Mouse (Mus musculus): ENCODE data around the gene Lias. TPM values are rescaled to one million over a fixed set of nuclear protein-coding genes. Genes with fewer than 3 reads are reported as not detected.

The Lias gene
- polyA plus RNA-seq, 1 experiment from 2014 or later: 51.7 TPM

- H3K4me3 ChIP-seq: no peak overlapping the region
- H3K4me1 ChIP-seq: 0 out of 2 replicates have a peak, but pooled peaks cover 3% of the 10 kb centered on the region
- H3K9me3 ChIP-seq (replicated peaks): no peaks in the 10 kb centered on the region
- H3K27ac ChIP-seq: no peak overlapping the region
- no peak overlapping the region for H3K4me2 ChIP-seq
- no peak overlapping the region; the same call in 1 of the 2 replicates for H3K9ac ChIP-seq
- H3K36me3 ChIP-seq: peaks cover 7% of the 10 kb centered on the region
- 43% methylated on average over 4 of the region's 4 CpGs for WGBS (ENCODE audit: insufficient replicate concordance)
- no peaks in the 10 kb centered on the region for H3K27me3 ChIP-seq (replicated peaks)
- ATAC-seq: no peak
Measured at GRCm38 (mm10) chr5:65428321-65428720, 37.0 kb downstream of the Lias start.

- WGBS (ENCODE audit: insufficient replicate concordance): 78% methylated on average over 5 of the region's 5 CpGs
- no peak overlapping the region for H3K9ac ChIP-seq
- peaks cover 3% of the 10 kb centered on the region for H3K36me3 ChIP-seq
- H3K27ac ChIP-seq: no peak overlapping the region
- no peaks in the 10 kb centered on the region for H3K9me3 ChIP-seq (replicated peaks)
- H3K4me2 ChIP-seq: no peak overlapping the region
- no peak overlapping the region for H3K4me3 ChIP-seq
- no peaks in the 10 kb centered on the region for H3K27me3 ChIP-seq (replicated peaks)
- peaks cover 2% of the 10 kb centered on the region; the same call in 1 of the 2 replicates for H3K4me1 ChIP-seq
- ATAC-seq: no peak
Measured at GRCm38 (mm10) chr5:65429441-65429840, 38.1 kb downstream of the Lias start.

GRCm38 (mm10) chr5:65434471-65435362 lies 43.4 kb downstream of the Lias start:
- WGBS (ENCODE audit: insufficient replicate concordance): 19% methylated on average over 15 of the region's 15 CpGs
- Histone ChIP-seq H3K27me3 (replicated peaks) (peaks cover 7% of the 10 kb centered on the region; the same call in 1 of the 2 replicates), H3K27ac (0 out of 2 replicates have a peak overlapping the region, but pooled peaks have one; percentile 65), H3K4me2 (peak overlapping the region; percentile 95), H3K36me3 (no peaks in the 10 kb centered on the region), H3K9ac (peak overlapping the region; percentile 81), H3K4me1 (peaks cover 19% of the 10 kb centered on the region), H3K4me3 (peak overlapping the region; percentile 81), H3K9me3 (replicated peaks) (no peaks in the 10 kb centered on the region)
- ATAC-seq: no peak

GRCm38 (mm10) chr5:65435363-65435805 lies 44.1 kb downstream of the Lias start:
- ATAC-seq: no peak; the same call in 1 of the 2 replicates

GRCm38 (mm10) chr5:65435806-65436561 lies 44.7 kb downstream of the Lias start, which contains the start of gene Ugdh:
Ugdh (minus strand) TSS chr5:65435949.
- no peaks in the 10 kb centered on the region for H3K36me3 ChIP-seq
- under 1% methylated on average over 51 of the region's 51 CpGs for WGBS (ENCODE audit: insufficient replicate concordance)
- H3K4me3 ChIP-seq: peak within 1 kb of the TSS; percentile 81
- peaks cover 19% of the 10 kb centered on the region for H3K4me1 ChIP-seq
- peak within 1 kb of the TSS; percentile 95 for H3K4me2 ChIP-seq
- H3K9ac ChIP-seq: peak within 1 kb of the TSS; percentile 81
- H3K9me3 ChIP-seq (replicated peaks): no peaks in the 10 kb centered on the region
- ATAC-seq: peak; percentile 98
- peak within 1 kb of the TSS; percentile 78 for H3K27ac ChIP-seq
- peaks cover 7% of the 10 kb centered on the region; the same call in 1 of the 2 replicates for H3K27me3 ChIP-seq (replicated peaks)

More at GRCm38 (mm10) chr5:65435363-65435805, 44.1 kb downstream of the Lias start:
- Histone ChIP-seq H3K36me3 (no peaks in the 10 kb centered on the region), H3K4me2 (peak overlapping the region; percentile 95), H3K9ac (peak overlapping the region; percentile 81), H3K27me3 (replicated peaks) (peaks cover 7% of the 10 kb centered on the region; the same call in 1 of the 2 replicates), H3K4me1 (peaks cover 19% of the 10 kb centered on the region), H3K9me3 (replicated peaks) (no peaks in the 10 kb centered on the region), H3K4me3 (peak overlapping the region; percentile 81), H3K27ac (peak overlapping the region; percentile 65)
- WGBS (ENCODE audit: insufficient replicate concordance): under 1% methylated on average over 47 of the region's 47 CpGs

GRCm38 (mm10) chr5:65438041-65438440 lies 46.7 kb downstream of the Lias start:
- no peak overlapping the region for H3K27ac ChIP-seq
- no peaks in the 10 kb centered on the region for H3K36me3 ChIP-seq
- H3K4me1 ChIP-seq: peaks cover 20% of the 10 kb centered on the region
- H3K4me3 ChIP-seq: no peak overlapping the region
- no peaks in the 10 kb centered on the region for H3K9me3 ChIP-seq (replicated peaks)
- no peak for ATAC-seq
- H3K4me2 ChIP-seq: no peak overlapping the region
- H3K27me3 ChIP-seq (replicated peaks): peaks cover 7% of the 10 kb centered on the region; the same call in 1 of the 2 replicates
- no peak overlapping the region for H3K9ac ChIP-seq

GRCm38 (mm10) chr5:65444981-65445380 lies 53.7 kb downstream of the Lias start:
- H3K4me1 ChIP-seq: peaks cover 11% of the 10 kb centered on the region
- no peak overlapping the region for H3K4me3 ChIP-seq
- H3K27ac ChIP-seq: no peak overlapping the region
- no peaks in the 10 kb centered on the region for H3K9me3 ChIP-seq (replicated peaks)
- no peak for ATAC-seq
- H3K4me2 ChIP-seq: no peak overlapping the region
- no peak overlapping the region for H3K9ac ChIP-seq
- H3K36me3 ChIP-seq: peaks cover under 1% of the 10 kb centered on the region; the same call in 1 of the 2 replicates
- no peaks in the 10 kb centered on the region for H3K27me3 ChIP-seq (replicated peaks)
- WGBS (ENCODE audit: insufficient replicate concordance): 48% methylated on average over 2 of the region's 6 CpGs

- Histone ChIP-seq H3K4me3 (no peak overlapping the region), H3K4me1 (peaks cover 11% of the 10 kb centered on the region), H3K4me2 (no peak overlapping the region), H3K27ac (no peak overlapping the region), H3K9ac (no peak overlapping the region), H3K36me3 (peaks cover 4% of the 10 kb centered on the region; the same call in 1 of the 2 replicates), H3K27me3 (replicated peaks) (no peaks in the 10 kb centered on the region), H3K9me3 (replicated peaks) (no peaks in the 10 kb centered on the region)
- WGBS (ENCODE audit: insufficient replicate concordance): 58% methylated on average over 2 of the region's 2 CpGs
- ATAC-seq: no peak
Measured at GRCm38 (mm10) chr5:65446756-65447155, 55.5 kb downstream of the Lias start.

GRCm38 (mm10) chr5:65447826-65448225 lies 56.5 kb downstream of the Lias start:
- H3K9ac ChIP-seq: no peak overlapping the region
- peaks cover 4% of the 10 kb centered on the region; the same call in 1 of the 2 replicates for H3K36me3 ChIP-seq
- H3K9me3 ChIP-seq (replicated peaks): no peaks in the 10 kb centered on the region
- WGBS (ENCODE audit: insufficient replicate concordance): 63% methylated on average over 2 of the region's 2 CpGs
- ATAC-seq: no peak
- no peak overlapping the region for H3K4me2 ChIP-seq
- H3K27ac ChIP-seq: no peak overlapping the region
- H3K4me1 ChIP-seq: peaks cover 11% of the 10 kb centered on the region
- no peak overlapping the region for H3K4me3 ChIP-seq
- no peaks in the 10 kb centered on the region for H3K27me3 ChIP-seq (replicated peaks)

GRCm38 (mm10) chr5:65448941-65449340 lies 57.6 kb downstream of the Lias start:
- Histone ChIP-seq H3K36me3 (peaks cover 4% of the 10 kb centered on the region; the same call in 1 of the 2 replicates), H3K27me3 (replicated peaks) (no peaks in the 10 kb centered on the region), H3K9me3 (replicated peaks) (no peaks in the 10 kb centered on the region), H3K4me2 (no peak overlapping the region), H3K4me1 (peaks cover 4% of the 10 kb centered on the region; the same call in 1 of the 2 replicates), H3K4me3 (no peak overlapping the region), H3K27ac (no peak overlapping the region), H3K9ac (no peak overlapping the region)
- WGBS (ENCODE audit: insufficient replicate concordance): 56% methylated on average over 4 of the region's 4 CpGs
- ATAC-seq: no peak

- H3K27ac ChIP-seq: no peak overlapping the region
- 42% methylated on average over 5 of the region's 5 CpGs for WGBS (ENCODE audit: insufficient replicate concordance)
Measured at GRCm38 (mm10) chr5:65454771-65455170, 63.5 kb downstream of the Lias start.

More at GRCm38 (mm10) chr5:65454771-65455170, 63.5 kb downstream of the Lias start:
- Histone ChIP-seq H3K9ac (no peak overlapping the region), H3K27me3 (replicated peaks) (no peaks in the 10 kb centered on the region), H3K4me2 (no peak overlapping the region), H3K36me3 (peaks cover 4% of the 10 kb centered on the region; the same call in 1 of the 2 replicates), H3K4me3 (no peak overlapping the region), H3K9me3 (replicated peaks) (no peaks in the 10 kb centered on the region), H3K4me1 (no peaks in the 10 kb centered on the region)
- no peak for ATAC-seq
